Mouse (Mus musculus) stomach, embryonic 14.5 days (tissue): ENCODE results near the gene Narfl. TPM values are rescaled to one million over a fixed set of nuclear protein-coding genes. Genes with fewer than 3 reads are reported as not detected.

ENCODE experiments used
- ATAC-seq: fragments of 200-750 bp; cut with Nextera tagmentation; 2 replicates; pipeline ENCODE4 v1.8.0; 2017; ENCODE audit warnings: low read depth, moderate TSS enrichment; ENCODE audit not compliant: insufficient number of reproducible peaks, insufficient read depth, low FRiP score
- H3K27ac ChIP-seq: fragments of 300-500 bp; sonication (generic); 2 replicates; pipeline ENCODE4 v1.5.1; 2014; ENCODE audit warnings: mild to moderate bottlenecking, low read length, moderate library complexity, mixed read lengths
- H3K27me3 ChIP-seq: fragments of 300-500 bp; sonication (generic); 2 replicates; pipeline ENCODE4 v1.6.1; 2014; ENCODE audit warnings: low read length, control low read depth, mixed read lengths; ENCODE audit not compliant: control insufficient read depth, insufficient read depth
- H3K36me3 ChIP-seq: fragments of 300-500 bp; sonication (generic); 2 replicates; pipeline ENCODE4 v1.6.1; 2014; ENCODE audit warnings: mild to moderate bottlenecking, control low read depth, low read length, moderate library complexity, mixed read lengths; ENCODE audit not compliant: control insufficient read depth, insufficient read depth
- H3K4me1 ChIP-seq: fragments of 300-500 bp; sonication (generic); 2 replicates; pipeline ENCODE4 v1.6.1; 2014; ENCODE audit warnings: low read length, control low read depth, mixed read lengths; ENCODE audit not compliant: control insufficient read depth, insufficient read depth
- H3K4me2 ChIP-seq: fragments of 300-500 bp; sonication (generic); replicated peaks from 2 replicates; pipeline ENCODE4 v1.6.1; 2014; ENCODE audit warnings: low read depth, low read length, control low read depth
- H3K4me3 ChIP-seq: fragments of 300-500 bp; sonication (generic); 2 replicates; pipeline ENCODE4 v1.5.1; 2014; ENCODE audit warnings: low read depth, low read length, control low read depth
- H3K9ac ChIP-seq: fragments of 300-500 bp; sonication (generic); replicated peaks from 2 replicates; pipeline ENCODE4 v1.6.1; 2014; ENCODE audit warnings: low read depth, mild to moderate bottlenecking, control low read depth, low read length, moderate library complexity, mixed read lengths
- H3K9me3 ChIP-seq: fragments of 300-500 bp; sonication (generic); 2 replicates; pipeline ENCODE4 v1.6.1; 2016; ENCODE audit warnings: low read depth, low read length, control low read depth; ENCODE audit not compliant: control insufficient read depth
- WGBS: fragments of 180-500 bp; shearing (Covaris S2); extraction: QIAGEN DNeasy Blood & Tissue Kit; methylation state at CpG from one replicate; pipeline ENCODE4 v1.1.7; 2014; 5-methylcytosine and 5-hydroxymethylcytosine counted together
- polyA plus RNA-seq: library from polyadenylated mRNA; unstranded; fragments of >200 nt; fragmentation: Nextera tagmentation; extraction: Ambion mirVana; gene quantifications from 2 replicates; pipeline ENCODE4 v1.2.1, GENCODE M21; 2014

Gene Narfl
- polyA plus RNA-seq, 1 experiment from 2014 or later = 26.0 TPM

DNA sequence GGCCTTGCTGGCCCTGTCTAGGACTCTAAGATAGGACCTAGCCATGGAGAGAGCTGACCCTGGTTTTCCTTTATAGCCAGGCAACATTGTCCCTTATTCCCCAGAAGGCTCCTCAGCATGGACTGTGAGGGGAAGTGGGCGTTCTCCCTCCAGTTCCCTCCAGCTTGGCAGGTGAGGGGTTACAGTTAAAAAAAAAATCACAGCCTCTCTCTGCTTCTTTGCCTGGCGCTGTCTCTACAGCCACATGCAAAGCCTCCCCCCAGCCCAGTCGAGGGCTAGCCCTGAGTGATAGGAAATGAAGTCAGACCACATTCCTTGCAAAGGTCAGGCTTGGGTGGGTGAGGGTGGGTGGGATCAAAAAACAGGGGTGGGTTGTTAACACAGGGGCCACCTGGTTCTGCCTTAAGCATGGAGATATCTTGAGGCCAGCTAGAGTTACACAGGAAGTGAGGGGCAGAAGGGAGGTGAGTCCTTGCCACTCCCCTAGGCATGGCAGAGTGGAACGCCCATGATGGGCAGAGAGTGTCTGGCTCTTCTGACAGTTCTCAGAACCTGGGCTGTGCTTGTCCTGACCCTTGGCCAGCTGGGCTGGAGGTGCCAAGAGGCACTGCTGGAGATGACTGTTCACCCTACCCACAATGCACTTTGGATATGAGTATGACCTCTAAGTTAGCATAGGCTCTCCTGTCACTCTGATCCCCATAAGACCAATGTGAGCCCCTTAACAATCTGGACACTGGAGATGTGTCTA lies 17.8 kb upstream of the Narfl start:
- no peaks in the 10 kb centered on the region for H3K9me3 ChIP-seq
- H3K4me1 ChIP-seq = peaks cover 21% of the 10 kb centered on the region
- H3K4me3 ChIP-seq = no peak overlapping the region
- WGBS = 26% methylated on average over 4 of the region's 4 CpGs
- peak overlapping the region; percentile 11; the same call in 1 of the 2 replicates for H3K27ac ChIP-seq
- no peak overlapping the region for H3K4me2 ChIP-seq
- no peak overlapping the region for H3K9ac ChIP-seq
- ATAC-seq = peak; percentile 74
- no peaks in the 10 kb centered on the region for H3K36me3 ChIP-seq
- no peaks in the 10 kb centered on the region for H3K27me3 ChIP-seq

DNA sequence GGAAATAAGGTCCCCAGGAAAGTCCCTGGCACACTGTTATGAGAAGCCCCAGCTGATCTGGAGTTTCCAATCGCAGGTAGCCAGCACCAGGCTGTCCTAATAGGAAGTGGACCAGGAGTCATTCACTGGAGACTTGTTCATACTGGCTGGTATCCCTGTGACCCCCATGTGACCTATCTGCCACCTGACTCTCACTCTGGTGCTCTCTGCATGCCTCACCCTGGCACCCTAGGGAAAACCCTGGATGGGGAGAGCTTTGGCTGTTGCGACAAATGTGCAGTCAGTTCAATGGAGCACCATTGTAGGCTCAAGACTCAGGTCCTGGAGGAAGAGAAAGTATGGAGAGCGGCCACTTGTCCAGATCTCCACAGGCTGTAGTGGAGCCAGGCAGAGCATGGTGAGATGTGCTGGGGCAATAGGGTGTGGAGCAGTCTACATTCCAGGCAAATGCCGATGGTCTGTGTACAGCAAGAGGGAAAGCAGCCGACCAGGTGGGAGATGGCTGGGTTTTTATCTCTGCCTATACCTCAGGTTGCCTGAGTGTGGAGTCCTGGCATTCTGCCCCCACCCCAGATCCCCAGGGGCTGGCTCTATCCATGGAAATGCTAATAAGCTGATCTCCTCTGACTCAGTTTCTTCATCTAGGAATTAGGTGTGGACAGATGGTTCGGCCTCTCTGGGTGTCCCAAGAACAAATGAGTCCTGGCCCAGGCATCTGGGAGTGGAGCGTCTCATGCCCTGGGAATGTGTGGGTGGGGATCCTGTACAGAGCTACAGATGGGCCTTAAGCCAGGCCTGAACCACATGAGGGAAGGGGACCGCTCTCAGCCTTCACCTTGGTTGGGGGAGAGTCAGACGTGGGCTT lies 17.0 kb upstream of the Narfl start:
- 62% methylated on average over 9 of the region's 9 CpGs for WGBS

DNA sequence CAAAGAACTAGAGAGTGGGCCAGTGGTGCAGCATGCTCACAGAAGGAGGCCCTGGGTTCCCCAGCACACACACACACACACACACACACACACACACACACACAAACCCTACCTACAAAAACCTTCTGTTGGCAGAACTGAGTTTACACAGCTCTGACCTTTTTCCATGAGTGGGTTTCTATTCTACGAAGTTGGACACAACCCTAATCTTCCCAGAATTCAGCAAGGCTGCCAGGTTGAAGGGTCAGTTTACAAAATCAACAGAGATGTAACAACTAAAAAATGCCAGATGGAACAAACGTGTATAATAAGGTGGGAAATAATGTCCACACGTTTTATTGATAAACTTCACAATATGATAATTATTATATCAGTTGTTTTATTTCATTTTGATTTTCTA lies 15.9 kb upstream of the Narfl start:
- no peak overlapping the region for H3K4me3 ChIP-seq
- peaks cover 16% of the 10 kb centered on the region; the same call in 1 of the 2 replicates for H3K4me1 ChIP-seq
- no peak overlapping the region for H3K4me2 ChIP-seq
- no peak overlapping the region for H3K9ac ChIP-seq
- H3K9me3 ChIP-seq = no peaks in the 10 kb centered on the region
- no peaks in the 10 kb centered on the region for H3K27me3 ChIP-seq
- 53% methylated on average over 3 of the region's 3 CpGs for WGBS
- no peak overlapping the region for H3K27ac ChIP-seq
- no peak for ATAC-seq
- no peaks in the 10 kb centered on the region for H3K36me3 ChIP-seq

More for the DNA sequence above, 17.0 kb upstream of the Narfl start:
- Histone ChIP-seq H3K27me3 (no peaks in the 10 kb centered on the region), H3K27ac (peak overlapping the region; percentile 11; the same call in 1 of the 2 replicates), H3K9ac (no peak overlapping the region), H3K4me2 (no peak overlapping the region), H3K36me3 (no peaks in the 10 kb centered on the region), H3K9me3 (no peaks in the 10 kb centered on the region), H3K4me1 (peaks cover 17% of the 10 kb centered on the region), H3K4me3 (no peak overlapping the region)
- peak; percentile 33; the same call in 1 of the 2 replicates for ATAC-seq

DNA sequence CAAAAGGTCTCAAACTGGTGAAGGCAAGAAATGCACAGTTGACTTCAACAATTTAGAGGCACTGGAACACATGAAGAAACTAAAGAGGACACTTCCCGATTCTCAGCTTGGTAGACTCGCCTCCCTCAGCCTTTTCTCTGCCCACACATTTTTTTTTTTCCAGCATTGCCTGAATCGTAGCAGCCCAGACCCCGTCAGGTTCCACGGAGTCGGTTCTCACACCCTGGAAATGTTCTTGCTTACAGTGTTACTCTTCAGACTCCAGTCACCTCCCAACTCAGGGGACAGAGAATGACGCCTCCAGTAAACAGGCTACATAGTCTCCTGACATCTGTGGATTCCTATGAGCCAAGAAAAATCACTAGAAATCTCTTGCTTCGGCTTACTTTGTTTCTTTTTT lies 13.4 kb upstream of the Narfl start:
- no peak overlapping the region for H3K9ac ChIP-seq
- ATAC-seq = no peak
- peaks cover 14% of the 10 kb centered on the region; the same call in 1 of the 2 replicates for H3K4me1 ChIP-seq
- WGBS = 68% methylated on average over 8 of the region's 8 CpGs
- H3K4me3 ChIP-seq = no peak overlapping the region
- H3K4me2 ChIP-seq = no peak overlapping the region
- no peak overlapping the region for H3K27ac ChIP-seq
- no peaks in the 10 kb centered on the region for H3K9me3 ChIP-seq
- no peaks in the 10 kb centered on the region for H3K27me3 ChIP-seq
- no peaks in the 10 kb centered on the region for H3K36me3 ChIP-seq

DNA sequence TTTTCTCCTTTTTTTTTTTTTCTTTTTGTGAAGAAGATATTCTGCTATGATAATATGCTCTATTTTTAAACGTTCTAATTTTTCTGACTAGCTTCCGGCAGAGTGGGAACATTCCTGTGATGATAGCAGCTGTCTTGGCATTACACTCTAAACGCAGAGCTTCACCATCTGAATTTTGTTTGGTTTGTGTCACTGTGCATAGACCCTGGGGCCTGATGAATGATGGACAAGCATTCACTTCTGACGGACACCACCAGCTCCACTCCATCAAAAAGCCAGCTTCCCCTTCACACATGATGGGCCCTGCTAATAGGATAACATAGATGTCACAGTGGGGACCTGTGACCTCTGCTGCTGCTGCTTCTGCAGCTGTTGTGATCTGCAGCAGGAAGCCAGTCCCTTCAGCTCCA lies 12.0 kb upstream of the Narfl start:
- no peak overlapping the region for H3K27ac ChIP-seq
- H3K4me3 ChIP-seq = no peak overlapping the region
- ATAC-seq = no peak
- H3K9ac ChIP-seq = no peak overlapping the region
- H3K27me3 ChIP-seq = no peaks in the 10 kb centered on the region
- H3K9me3 ChIP-seq = no peaks in the 10 kb centered on the region
- 43% methylated on average over 4 of the region's 4 CpGs for WGBS
- H3K36me3 ChIP-seq = no peaks in the 10 kb centered on the region
- H3K4me2 ChIP-seq = no peak overlapping the region
- peaks cover 2% of the 10 kb centered on the region; the same call in 1 of the 2 replicates for H3K4me1 ChIP-seq

DNA sequence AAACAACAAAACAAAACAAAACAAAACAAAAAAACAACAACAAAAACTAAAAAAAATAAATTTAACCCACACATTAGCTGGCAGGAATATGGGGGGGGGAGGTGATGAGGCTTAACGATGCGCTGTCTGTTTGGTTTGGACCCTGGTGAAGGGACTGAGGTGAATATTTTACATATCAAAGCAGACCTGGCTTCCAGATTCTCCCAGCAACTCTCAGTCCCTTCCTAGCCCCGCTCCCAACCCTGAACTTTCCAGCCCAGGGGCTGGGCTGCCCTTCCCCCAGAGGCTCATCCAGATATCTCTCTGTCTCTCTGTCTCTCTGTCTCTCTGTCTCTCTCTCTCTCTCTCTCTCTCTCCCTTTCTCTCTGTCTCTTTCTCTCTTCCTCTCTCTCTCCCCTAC lies 11.0 kb upstream of the Narfl start:
- Histone ChIP-seq H3K36me3 (no peaks in the 10 kb centered on the region), H3K4me3 (no peak overlapping the region), H3K9me3 (no peaks in the 10 kb centered on the region), H3K9ac (no peak overlapping the region), H3K27me3 (no peaks in the 10 kb centered on the region), H3K27ac (no peak overlapping the region), H3K4me1 (no peaks in the 10 kb centered on the region), H3K4me2 (no peak overlapping the region)
- 30% methylated on average over 3 of the region's 3 CpGs for WGBS
- no peak for ATAC-seq

DNA sequence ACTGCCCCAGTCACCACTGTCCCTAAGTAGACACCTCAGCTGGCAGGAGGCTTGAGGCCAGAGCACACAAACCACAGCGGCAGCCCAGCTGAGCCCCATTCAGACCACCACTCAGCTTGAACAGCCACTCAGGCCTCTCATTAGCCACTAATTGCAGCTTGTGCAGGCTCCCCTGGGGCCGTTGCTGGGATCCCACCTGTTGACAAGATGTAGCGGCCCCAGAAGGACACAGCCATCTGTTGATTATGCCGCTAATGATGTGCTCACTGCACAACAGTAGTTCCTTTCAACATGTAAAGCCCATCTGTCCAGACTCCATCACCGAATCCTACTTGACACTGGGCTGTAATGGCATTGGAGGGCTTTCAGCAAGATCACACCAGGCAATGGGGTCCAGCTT lies 7.7 kb upstream of the Narfl start:
- Histone ChIP-seq H3K36me3 (no peaks in the 10 kb centered on the region), H3K27ac (no peak overlapping the region), H3K9me3 (no peaks in the 10 kb centered on the region), H3K4me2 (no peak overlapping the region), H3K27me3 (no peaks in the 10 kb centered on the region), H3K9ac (no peak overlapping the region), H3K4me3 (no peak overlapping the region), H3K4me1 (no peaks in the 10 kb centered on the region)
- WGBS = 68% methylated on average over 5 of the region's 5 CpGs
- ATAC-seq = no peak

DNA sequence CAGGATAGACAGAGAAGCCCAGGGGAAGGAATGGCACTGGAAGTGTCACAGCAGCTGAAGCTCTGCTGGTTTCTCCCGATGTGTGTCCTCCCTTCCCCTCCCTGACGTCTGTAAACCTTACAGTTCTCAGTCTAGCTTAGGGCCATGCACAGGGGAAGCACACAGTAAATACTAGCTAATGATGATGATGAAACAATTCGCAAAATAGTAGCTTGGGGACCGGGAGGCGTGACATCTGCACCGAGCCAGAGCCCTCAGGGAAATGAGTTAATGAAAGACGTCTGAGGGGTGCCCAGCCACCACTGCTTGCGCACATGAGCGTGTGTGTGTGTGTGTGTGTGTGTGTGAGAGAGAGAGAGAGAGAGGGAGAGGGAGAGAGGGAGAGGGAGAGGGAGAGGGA lies 4.2 kb upstream of the Narfl start:
- Histone ChIP-seq H3K4me2 (no peak overlapping the region), H3K9me3 (no peaks in the 10 kb centered on the region), H3K27me3 (no peaks in the 10 kb centered on the region), H3K4me3 (no peak overlapping the region), H3K27ac (no peak overlapping the region), H3K36me3 (no peaks in the 10 kb centered on the region), H3K4me1 (no peaks in the 10 kb centered on the region; the same call in 1 of the 2 replicates), H3K9ac (no peak overlapping the region)
- no peak for ATAC-seq
- WGBS = 55% methylated on average over 9 of the region's 9 CpGs
